Mouse (Mus musculus): Measurements from ENCODE around the gene Lcmt1.

DNA sequence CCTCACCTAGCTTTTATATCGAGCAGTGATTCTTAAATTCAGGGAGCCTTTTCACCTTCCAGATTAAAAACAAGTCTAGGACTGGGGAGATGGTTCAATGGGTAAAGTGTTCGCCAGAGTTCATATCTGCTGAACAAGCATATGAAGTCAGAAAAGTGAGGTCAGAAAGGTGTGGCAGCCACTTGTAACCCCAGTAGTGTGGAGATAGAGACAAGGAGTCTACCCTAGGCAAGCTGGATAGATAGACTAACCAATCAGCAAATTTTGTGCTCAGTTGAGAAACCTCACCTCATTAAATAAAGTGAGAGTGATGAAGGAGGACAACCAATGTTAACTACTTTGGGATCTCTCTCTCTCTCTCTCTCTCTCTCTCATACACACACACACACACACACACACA lies 80.9 kb downstream of the Lcmt1 start:
- TF ChIP-seq CTCF (conservative IDR thresholded peaks at IDR 0.05; ENCODE audit: low read length) (no peak), NANOG (IDR thresholded peaks at IDR 0.05; ENCODE audit: borderline replicate concordance, low read length) (no peak), POU5F1 (IDR thresholded peaks at IDR 0.05; ENCODE audit: borderline replicate concordance, low read length) (no peak)
